Mouse (Mus musculus): ENCODE data around the gene Rps19. TPM values are rescaled to one million over a fixed set of nuclear protein-coding genes. Genes with fewer than 3 reads are reported as not detected.
"Not testable (repeated sequence)": the region's sequence is repeated elsewhere in the genome, so short reads cannot be mapped to it uniquely, and the experiment has no call there.

Gene Rps19
- polyA plus RNA-seq, 1 experiment from 2014 or later = 1,220 TPM

DNA sequence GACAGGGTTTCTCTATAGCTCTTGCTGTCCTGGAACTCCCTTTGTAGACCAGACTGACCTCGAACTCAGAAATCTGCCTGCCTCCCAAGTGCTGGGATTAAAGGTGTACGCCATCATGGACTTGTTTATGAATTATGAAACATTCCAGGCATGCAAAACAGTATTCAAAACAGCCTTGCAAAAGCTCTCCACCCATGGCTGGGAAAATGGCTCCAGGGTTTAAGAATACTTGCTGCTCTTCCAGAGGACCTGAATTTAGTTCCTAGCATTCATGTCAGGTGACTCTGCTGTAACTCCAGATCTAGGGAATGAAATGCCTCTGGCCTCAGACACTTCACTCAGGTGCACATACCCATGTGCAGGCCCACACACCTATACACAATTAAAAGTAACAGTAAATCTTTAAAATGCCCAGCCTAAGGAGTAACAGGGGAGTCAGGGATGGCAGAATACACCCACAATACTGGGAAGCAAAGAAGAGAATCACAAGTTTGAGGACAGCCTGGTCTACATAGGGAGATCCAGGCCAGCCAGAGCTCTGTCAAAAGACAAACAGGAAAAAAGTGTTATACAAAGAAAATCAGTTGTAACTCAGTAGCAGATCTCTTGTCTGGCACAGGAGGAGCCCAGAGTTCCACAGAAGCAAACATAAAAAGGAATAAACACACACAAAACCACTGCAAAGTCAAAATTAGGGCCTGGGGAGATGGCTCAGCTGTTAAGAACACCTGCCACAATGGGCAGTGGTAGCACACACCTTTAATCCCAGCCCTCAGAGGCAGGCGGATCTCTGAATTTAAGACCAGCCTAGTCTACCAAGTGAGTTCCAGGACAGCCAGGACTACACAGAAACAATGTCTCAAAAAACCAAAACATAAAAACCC, 7.3 kb downstream of the Rps19 start:
- 68% methylated on average over 3 of the region's 3 CpGs for WGBS
- ATAC-seq (ENCODE audit: extremely low read depth, insufficient number of reproducible peaks, low FRiP score, low TSS enrichment) = no peak
- H3K36me3 ChIP-seq = peaks cover 52% of the 10 kb centered on the region
- no peak overlapping the region for H3K9ac ChIP-seq
- no peak overlapping the region for H3K4me2 ChIP-seq
- peaks cover 14% of the 10 kb centered on the region for H3K4me1 ChIP-seq
- no peaks in the 10 kb centered on the region for H3K9me3 ChIP-seq
- no peak overlapping the region for H3K27ac ChIP-seq (replicated peaks)
- H3K27me3 ChIP-seq (replicated peaks) = no peaks in the 10 kb centered on the region
- no peak overlapping the region for H3K4me3 ChIP-seq

- Histone ChIP-seq H3K27ac (replicated peaks) (no peak overlapping the region), H3K9me3 (no peaks in the 10 kb centered on the region), H3K4me2 (no peak overlapping the region), H3K9ac (no peak overlapping the region), H3K4me1 (peaks cover 7% of the 10 kb centered on the region), H3K27me3 (replicated peaks) (no peaks in the 10 kb centered on the region), H3K36me3 (peaks cover 45% of the 10 kb centered on the region), H3K4me3 (no peak overlapping the region)
- ATAC-seq (ENCODE audit: extremely low read depth, insufficient number of reproducible peaks, low FRiP score, low TSS enrichment) = no peak
- 70% methylated on average over 2 of the region's 2 CpGs for WGBS
Measured at GRCm38 (mm10) chr7:24892125-24892583, 8.0 kb downstream of the Rps19 start.

- not testable (repeated sequence) for H3K4me3 ChIP-seq; H3K9ac ChIP-seq; H3K9me3 ChIP-seq; H3K4me1 ChIP-seq; H3K27ac ChIP-seq (replicated peaks); H3K27me3 ChIP-seq (replicated peaks); H3K4me2 ChIP-seq; ATAC-seq (ENCODE audit: extremely low read depth, insufficient number of reproducible peaks, low FRiP score, low TSS enrichment)
- 83% methylated on average over 2 of the region's 2 CpGs for WGBS
- H3K36me3 ChIP-seq = peaks cover 11% of the 10 kb centered on the region
Measured at GRCm38 (mm10) chr7:24895749-24896148, 11.6 kb downstream of the Rps19 start.

- Histone ChIP-seq H3K9ac (no peak overlapping the region), H3K4me2 (no peak overlapping the region), H3K4me1 (no peaks in the 10 kb centered on the region), H3K27me3 (replicated peaks) (no peaks in the 10 kb centered on the region), H3K27ac (replicated peaks) (no peak overlapping the region), H3K9me3 (no peaks in the 10 kb centered on the region), H3K4me3 (no peak overlapping the region), H3K36me3 (peaks cover 6% of the 10 kb centered on the region)
- WGBS = 81% methylated on average over 8 of the region's 8 CpGs
- ATAC-seq (ENCODE audit: extremely low read depth, insufficient number of reproducible peaks, low FRiP score, low TSS enrichment) = no peak
Measured at GRCm38 (mm10) chr7:24896269-24896668, 12.1 kb downstream of the Rps19 start.

DNA sequence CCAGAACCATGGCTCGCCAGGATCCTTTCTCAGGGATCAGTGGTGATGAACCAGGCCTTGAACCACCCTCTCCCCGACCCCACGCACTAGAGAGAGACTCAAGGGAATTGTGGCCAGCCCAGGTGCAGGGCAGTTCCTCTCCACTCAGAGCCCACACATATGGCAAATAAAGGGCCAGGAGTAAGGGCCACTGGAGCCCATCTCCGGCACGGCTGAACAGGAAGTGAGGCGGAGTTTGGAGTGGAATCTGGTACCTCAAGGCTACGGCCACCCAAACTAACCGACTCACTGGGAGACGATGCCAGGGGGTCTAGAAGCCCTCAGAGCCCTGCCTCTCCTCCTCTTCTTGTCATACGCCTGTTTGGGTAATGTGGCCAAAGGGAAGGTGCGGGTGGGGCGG, 13.1 kb downstream of the Rps19 start, which contains the start of gene Cd79a:
Gene Cd79a (plus strand): TSS at position 158 of the 400 bp plus-strand sequence.
- ATAC-seq (ENCODE audit: extremely low read depth, insufficient number of reproducible peaks, low FRiP score, low TSS enrichment) = no peak
- Histone ChIP-seq H3K27ac (replicated peaks) (no peak within 1 kb of the TSS), H3K27me3 (replicated peaks) (no peaks in the 10 kb centered on the region), H3K9me3 (no peaks in the 10 kb centered on the region), H3K4me1 (peaks cover 6% of the 10 kb centered on the region), H3K4me2 (no peak within 1 kb of the TSS), H3K4me3 (no peak within 1 kb of the TSS), H3K9ac (no peak within 1 kb of the TSS), H3K36me3 (0 out of 2 replicates have a peak, but pooled peaks cover 3% of the 10 kb centered on the region)
- WGBS = 63% methylated on average over 12 of the region's 12 CpGs

- no peaks in the 10 kb centered on the region for H3K9me3 ChIP-seq
- no peak overlapping the region for H3K4me2 ChIP-seq
- no peak for ATAC-seq (ENCODE audit: extremely low read depth, insufficient number of reproducible peaks, low FRiP score, low TSS enrichment)
- peaks cover 11% of the 10 kb centered on the region for H3K4me1 ChIP-seq
- no peak overlapping the region for H3K27ac ChIP-seq (replicated peaks)
- no peaks in the 10 kb centered on the region for H3K27me3 ChIP-seq (replicated peaks)
- no peak overlapping the region for H3K9ac ChIP-seq
- WGBS = 68% methylated on average over 5 of the region's 5 CpGs
- H3K4me3 ChIP-seq = no peak overlapping the region
- H3K36me3 ChIP-seq = no peaks in the 10 kb centered on the region
Measured at GRCm38 (mm10) chr7:24897959-24898358, 13.8 kb downstream of the Rps19 start.

GRCm38 (mm10) chr7:24901114-24901513, 16.9 kb downstream of the Rps19 start:
- no peak overlapping the region for H3K9ac ChIP-seq
- no peaks in the 10 kb centered on the region for H3K36me3 ChIP-seq
- peaks cover 30% of the 10 kb centered on the region for H3K4me1 ChIP-seq
- no peak overlapping the region for H3K4me3 ChIP-seq
- no peak overlapping the region for H3K4me2 ChIP-seq
- no peak for ATAC-seq (ENCODE audit: extremely low read depth, insufficient number of reproducible peaks, low FRiP score, low TSS enrichment)
- no peak overlapping the region for H3K27ac ChIP-seq (replicated peaks)
- H3K9me3 ChIP-seq = no peaks in the 10 kb centered on the region
- 67% methylated on average over 6 of the region's 6 CpGs for WGBS
- no peaks in the 10 kb centered on the region for H3K27me3 ChIP-seq (replicated peaks)

DNA sequence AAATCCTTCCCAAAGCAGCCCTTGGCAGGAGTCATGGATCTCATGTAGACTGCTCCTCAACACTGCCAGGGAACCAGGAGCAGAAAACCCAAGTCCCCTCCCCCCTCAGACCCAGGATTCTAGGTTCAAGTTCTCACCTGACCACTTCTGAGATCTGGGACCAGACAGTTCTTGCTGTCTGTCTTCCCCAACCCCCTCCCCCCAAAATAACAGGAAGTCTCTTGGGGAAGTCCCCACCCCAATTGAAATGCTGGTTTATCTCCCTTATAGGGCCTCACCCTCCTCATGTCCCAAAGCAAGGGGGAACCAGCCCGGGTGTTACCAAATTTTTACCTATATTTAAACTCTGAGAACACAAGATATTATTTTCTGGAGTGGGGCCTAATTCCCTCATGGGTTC, 17.7 kb downstream of the Rps19 start:
- peaks cover 38% of the 10 kb centered on the region for H3K4me1 ChIP-seq
- peak overlapping the region; percentile 93 for H3K9ac ChIP-seq
- peak overlapping the region; percentile 81 for H3K4me2 ChIP-seq
- no peaks in the 10 kb centered on the region for H3K36me3 ChIP-seq
- peak overlapping the region; percentile 84 for H3K4me3 ChIP-seq
- no peak for ATAC-seq (ENCODE audit: extremely low read depth, insufficient number of reproducible peaks, low FRiP score, low TSS enrichment)
- peak overlapping the region; percentile 92 for H3K27ac ChIP-seq (replicated peaks)
- H3K9me3 ChIP-seq = no peaks in the 10 kb centered on the region
- 56% methylated on average over 1 of the region's 1 CpGs for WGBS
- H3K27me3 ChIP-seq (replicated peaks) = no peaks in the 10 kb centered on the region

GRCm38 (mm10) chr7:24902264-24902629, 18.1 kb downstream of the Rps19 start:
- Histone ChIP-seq H3K9ac (peak overlapping the region; percentile 93), H3K36me3 (peaks cover under 1% of the 10 kb centered on the region; the same call in 1 of the 2 replicates), H3K4me1 (peaks cover 42% of the 10 kb centered on the region), H3K27ac (replicated peaks) (peak overlapping the region; percentile 92), H3K9me3 (no peaks in the 10 kb centered on the region), H3K27me3 (replicated peaks) (no peaks in the 10 kb centered on the region), H3K4me2 (peak overlapping the region; percentile 81), H3K4me3 (peak overlapping the region; percentile 84)
- 33% methylated on average over 2 of the region's 2 CpGs for WGBS
- ATAC-seq (ENCODE audit: extremely low read depth, insufficient number of reproducible peaks, low FRiP score, low TSS enrichment) = no peak

DNA sequence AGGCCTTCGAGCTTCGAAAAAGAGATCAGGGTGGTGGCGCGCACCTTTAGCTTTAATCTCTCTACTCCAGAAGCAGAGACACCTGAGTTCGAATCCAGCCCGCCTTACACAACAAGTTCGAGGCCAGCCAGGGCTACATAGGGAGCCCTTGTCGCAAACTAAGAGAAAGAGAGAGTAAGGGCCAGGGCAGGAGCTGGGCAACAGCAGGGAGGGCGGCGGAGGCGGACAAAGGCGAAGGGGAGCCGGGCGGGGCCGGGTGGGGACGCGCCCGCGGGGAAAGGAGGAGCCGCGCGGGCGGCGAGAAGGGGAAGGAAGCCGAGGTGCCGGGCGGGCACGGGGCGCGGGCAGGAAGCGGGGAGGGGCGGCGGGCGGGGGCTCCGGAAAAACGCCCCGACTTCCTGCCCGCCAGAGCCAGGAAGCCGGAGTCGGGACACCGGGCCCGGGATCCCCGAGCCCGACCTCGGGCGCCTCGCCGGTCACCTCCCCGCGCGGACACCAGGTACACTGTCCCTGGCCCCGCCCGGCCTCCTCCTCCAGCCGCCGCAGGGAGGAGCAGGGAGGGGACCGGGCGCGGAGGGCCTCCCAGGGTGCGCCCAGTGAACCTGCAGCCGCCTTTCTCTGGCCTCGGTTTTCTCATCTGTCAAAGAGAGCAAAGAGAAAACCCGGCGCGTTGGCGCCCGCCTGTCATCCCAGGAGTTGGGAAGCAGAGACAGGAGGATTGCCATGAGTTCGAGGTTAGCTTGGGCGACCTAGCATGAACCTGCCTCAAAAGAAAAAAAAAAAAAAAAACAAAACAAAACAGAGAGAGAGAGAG, 18.7 kb downstream of the Rps19 start, which contains the start of gene Arhgef1:
Gene Arhgef1 (plus strand): TSS at position 283 of the 814 bp plus-strand sequence.
- WGBS = 6% methylated on average over 59 of the region's 68 CpGs
- Histone ChIP-seq H3K27me3 (replicated peaks) (no peaks in the 10 kb centered on the region), H3K27ac (replicated peaks) (peak within 1 kb of the TSS; percentile 92), H3K9me3 (no peaks in the 10 kb centered on the region), H3K4me1 (peaks cover 47% of the 10 kb centered on the region), H3K4me2 (peak within 1 kb of the TSS; percentile 81), H3K36me3 (peaks cover 6% of the 10 kb centered on the region), H3K4me3 (peak within 1 kb of the TSS; percentile 84), H3K9ac (peak within 1 kb of the TSS; percentile 93)
- peak; percentile 32; the same call in 1 of the 2 replicates for ATAC-seq (ENCODE audit: extremely low read depth, insufficient number of reproducible peaks, low FRiP score, low TSS enrichment)

- H3K4me3 ChIP-seq = peak overlapping the region; percentile 84
- peak overlapping the region; percentile 92 for H3K27ac ChIP-seq (replicated peaks)
- peak overlapping the region; percentile 81 for H3K4me2 ChIP-seq
- peaks cover 47% of the 10 kb centered on the region for H3K4me1 ChIP-seq
- no peaks in the 10 kb centered on the region for H3K27me3 ChIP-seq (replicated peaks)
- no peak for ATAC-seq (ENCODE audit: extremely low read depth, insufficient number of reproducible peaks, low FRiP score, low TSS enrichment)
- H3K9ac ChIP-seq = peak overlapping the region; percentile 93
- H3K9me3 ChIP-seq = no peaks in the 10 kb centered on the region
- H3K36me3 ChIP-seq = peaks cover 12% of the 10 kb centered on the region
- WGBS = 23% methylated on average over 10 of the region's 10 CpGs
Measured at GRCm38 (mm10) chr7:24903444-24903825, 19.3 kb downstream of the Rps19 start.
